Mouse (Mus musculus): ENCODE results near the gene Hecw2. TPM values are rescaled to one million over a fixed set of nuclear protein-coding genes. Genes with fewer than 3 reads are reported as not detected.

Gene Hecw2
- polyA plus RNA-seq, 1 experiment from 2014 or later: 8.4 TPM

DNA sequence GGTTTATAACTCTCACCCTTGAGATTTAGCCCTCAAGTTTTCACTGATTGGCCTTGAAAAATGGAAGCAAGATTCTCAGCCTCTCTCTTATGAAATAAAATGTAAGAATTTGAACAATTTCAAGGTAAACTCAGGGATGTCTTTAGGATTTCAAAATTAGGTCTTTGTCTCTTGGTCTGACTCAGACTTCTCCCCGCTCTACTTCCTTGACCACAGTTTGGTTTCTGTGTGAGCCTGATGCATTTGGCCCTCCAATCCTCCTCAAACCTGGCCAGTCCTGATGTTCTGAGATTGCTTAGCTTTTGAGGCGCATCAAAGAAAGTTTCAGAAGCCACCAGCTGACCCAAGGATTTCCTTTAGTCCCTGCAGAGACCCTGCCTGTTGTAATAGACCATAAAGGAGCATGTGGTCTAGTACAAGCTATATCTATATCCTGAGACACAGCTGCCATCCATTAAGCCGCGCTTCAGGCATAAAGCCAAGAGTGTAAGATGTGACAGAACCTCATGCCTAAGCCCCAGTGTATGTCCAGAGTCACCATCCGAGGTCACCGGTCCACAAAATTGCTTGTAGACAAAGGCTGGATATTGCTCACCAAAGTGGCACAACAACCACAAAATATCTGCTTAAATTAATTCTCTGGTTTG lies 185.4 kb downstream of the Hecw2 start:
- H3K4me3 ChIP-seq (ENCODE audit: low read depth, low read length): no peak overlapping the region
- H3K27me3 ChIP-seq (ENCODE audit: control insufficient read depth, insufficient read depth, low read depth, low read length): no peaks in the 10 kb centered on the region
- H3K27ac ChIP-seq (ENCODE audit: low read length): no peak overlapping the region
- H3K4me2 ChIP-seq (ENCODE audit: low read length): no peak overlapping the region
- H3K4me1 ChIP-seq (ENCODE audit: control insufficient read depth, insufficient read depth, low read length): no peaks in the 10 kb centered on the region
- no peak overlapping the region for H3K9ac ChIP-seq (ENCODE audit: low read depth, low read length)
- H3K36me3 ChIP-seq (ENCODE audit: control insufficient read depth, insufficient read depth, low read length): no peaks in the 10 kb centered on the region
- 85% methylated on average over 6 of the region's 6 CpGs for WGBS
- no peaks in the 10 kb centered on the region for H3K9me3 ChIP-seq (replicated peaks; ENCODE audit: control insufficient read depth, low read length, poor library complexity, severe bottlenecking)
- ATAC-seq: no peak

- H3K27ac ChIP-seq (ENCODE audit: low read length): no peak overlapping the region
- WGBS: 78% methylated on average over 5 of the region's 5 CpGs
- no peak overlapping the region for H3K4me3 ChIP-seq (ENCODE audit: low read depth, low read length)
- H3K4me2 ChIP-seq (ENCODE audit: low read length): no peak overlapping the region
- ATAC-seq: no peak
- no peak overlapping the region for H3K9ac ChIP-seq (ENCODE audit: low read depth, low read length)
- no peaks in the 10 kb centered on the region for H3K9me3 ChIP-seq (replicated peaks; ENCODE audit: control insufficient read depth, low read length, poor library complexity, severe bottlenecking)
- H3K36me3 ChIP-seq (ENCODE audit: control insufficient read depth, insufficient read depth, low read length): no peaks in the 10 kb centered on the region
- no peaks in the 10 kb centered on the region for H3K4me1 ChIP-seq (ENCODE audit: control insufficient read depth, insufficient read depth, low read length)
- H3K27me3 ChIP-seq (ENCODE audit: control insufficient read depth, insufficient read depth, low read depth, low read length): no peaks in the 10 kb centered on the region
These were observed 189.0 kb downstream of the Hecw2 start for GRCm38 (mm10) chr1:54005860-54006386.

- Histone ChIP-seq H3K36me3 (ENCODE audit: control insufficient read depth, insufficient read depth, low read length) (no peaks in the 10 kb centered on the region), H3K9ac (ENCODE audit: low read depth, low read length) (no peak overlapping the region), H3K9me3 (replicated peaks; ENCODE audit: control insufficient read depth, low read length, poor library complexity, severe bottlenecking) (no peaks in the 10 kb centered on the region), H3K4me1 (ENCODE audit: control insufficient read depth, insufficient read depth, low read length) (no peaks in the 10 kb centered on the region), H3K27ac (ENCODE audit: low read length) (no peak overlapping the region), H3K27me3 (ENCODE audit: control insufficient read depth, insufficient read depth, low read depth, low read length) (no peaks in the 10 kb centered on the region), H3K4me3 (ENCODE audit: low read depth, low read length) (no peak overlapping the region), H3K4me2 (ENCODE audit: low read length) (no peak overlapping the region)
- no peak for ATAC-seq
- WGBS: 90% methylated on average over 3 of the region's 3 CpGs
These were observed 191.7 kb downstream of the Hecw2 start for GRCm38 (mm10) chr1:54003288-54003687.

- Histone ChIP-seq H3K4me2 (ENCODE audit: low read length) (no peak overlapping the region), H3K4me1 (ENCODE audit: control insufficient read depth, insufficient read depth, low read length) (no peaks in the 10 kb centered on the region), H3K4me3 (ENCODE audit: low read depth, low read length) (no peak overlapping the region), H3K36me3 (ENCODE audit: control insufficient read depth, insufficient read depth, low read length) (no peaks in the 10 kb centered on the region), H3K9me3 (replicated peaks; ENCODE audit: control insufficient read depth, low read length, poor library complexity, severe bottlenecking) (no peaks in the 10 kb centered on the region), H3K9ac (ENCODE audit: low read depth, low read length) (no peak overlapping the region), H3K27ac (ENCODE audit: low read length) (no peak overlapping the region), H3K27me3 (ENCODE audit: control insufficient read depth, insufficient read depth, low read depth, low read length) (no peaks in the 10 kb centered on the region)
- WGBS: 91% methylated on average over 2 of the region's 2 CpGs
- ATAC-seq: no peak
These were observed 192.9 kb downstream of the Hecw2 start for GRCm38 (mm10) chr1:54002077-54002476.

DNA sequence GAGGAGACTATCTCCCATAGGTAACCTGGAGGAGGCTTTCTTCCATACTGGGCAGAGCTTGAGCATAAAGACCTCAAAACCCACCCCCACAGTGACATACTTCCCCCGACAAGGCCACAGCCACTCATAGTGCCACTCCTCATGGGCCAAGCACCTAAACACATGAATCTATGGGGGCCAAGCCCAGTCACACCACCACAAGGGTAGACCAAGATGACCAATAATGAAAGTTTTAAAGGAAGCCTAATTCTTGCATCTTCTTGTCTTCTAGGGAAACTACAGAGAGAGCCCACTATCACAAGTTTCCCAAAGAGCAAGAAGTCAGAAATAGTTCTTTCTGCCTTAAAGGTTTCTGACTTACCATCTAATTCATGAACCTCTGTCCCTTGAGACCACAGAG lies 197.7 kb downstream of the Hecw2 start:
- Histone ChIP-seq H3K27ac (ENCODE audit: low read length) (no peak overlapping the region), H3K4me3 (ENCODE audit: low read depth, low read length) (no peak overlapping the region), H3K9me3 (replicated peaks; ENCODE audit: control insufficient read depth, low read length, poor library complexity, severe bottlenecking) (no peaks in the 10 kb centered on the region), H3K9ac (ENCODE audit: low read depth, low read length) (no peak overlapping the region), H3K27me3 (ENCODE audit: control insufficient read depth, insufficient read depth, low read depth, low read length) (no peaks in the 10 kb centered on the region), H3K36me3 (ENCODE audit: control insufficient read depth, insufficient read depth, low read length) (no peaks in the 10 kb centered on the region), H3K4me2 (ENCODE audit: low read length) (no peak overlapping the region), H3K4me1 (ENCODE audit: control insufficient read depth, insufficient read depth, low read length) (no peaks in the 10 kb centered on the region)
- 88% methylated on average over 1 of the region's 1 CpGs for whole genome bisulfite sequencing
- ATAC-seq: no peak

DNA sequence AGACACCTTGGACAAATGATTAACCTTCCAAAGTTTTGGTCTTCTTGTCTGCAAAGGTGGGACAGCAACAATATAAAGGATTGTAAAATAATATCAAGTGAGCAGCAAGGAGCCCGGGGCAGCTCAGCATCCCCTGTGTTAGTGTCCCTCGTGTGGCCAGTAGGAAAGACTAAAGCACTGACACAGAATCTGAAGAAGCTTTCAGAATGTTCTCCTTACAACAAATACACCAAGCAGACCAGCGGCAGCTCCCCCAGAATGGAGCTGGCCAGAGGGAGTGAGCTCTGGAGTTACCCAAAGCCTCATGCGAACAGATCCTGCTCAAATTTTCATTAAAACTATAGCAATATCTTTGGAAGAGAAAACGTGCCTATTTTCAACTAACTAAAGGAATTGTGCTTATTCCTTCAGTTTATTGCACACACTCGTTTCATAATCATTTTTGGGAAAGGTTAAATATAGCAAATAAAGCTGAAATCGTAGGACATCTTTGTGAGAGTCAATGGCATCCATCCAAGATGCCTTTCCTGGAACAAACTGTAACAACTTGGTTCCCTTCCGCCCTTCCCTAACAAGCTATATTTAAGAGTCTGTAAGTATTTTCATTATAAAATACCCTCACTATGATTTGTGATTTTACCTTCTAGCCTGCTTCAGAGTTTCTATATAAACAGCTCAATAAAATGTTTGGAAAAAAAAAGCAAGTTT lies 208.6 kb downstream of the Hecw2 start:
- no peak overlapping the region for H3K27ac ChIP-seq (ENCODE audit: low read length)
- no peaks in the 10 kb centered on the region for H3K27me3 ChIP-seq (ENCODE audit: control insufficient read depth, insufficient read depth, low read depth, low read length)
- 80% methylated on average over 8 of the region's 8 CpGs for WGBS
- H3K4me1 ChIP-seq (ENCODE audit: control insufficient read depth, insufficient read depth, low read length): no peaks in the 10 kb centered on the region
- no peak overlapping the region for H3K4me3 ChIP-seq (ENCODE audit: low read depth, low read length)
- no peak for ATAC-seq
- no peak overlapping the region for H3K9ac ChIP-seq (ENCODE audit: low read depth, low read length)
- H3K4me2 ChIP-seq (ENCODE audit: low read length): no peak overlapping the region
- H3K36me3 ChIP-seq (ENCODE audit: control insufficient read depth, insufficient read depth, low read length): no peaks in the 10 kb centered on the region
- no peaks in the 10 kb centered on the region for H3K9me3 ChIP-seq (replicated peaks; ENCODE audit: control insufficient read depth, low read length, poor library complexity, severe bottlenecking)

DNA sequence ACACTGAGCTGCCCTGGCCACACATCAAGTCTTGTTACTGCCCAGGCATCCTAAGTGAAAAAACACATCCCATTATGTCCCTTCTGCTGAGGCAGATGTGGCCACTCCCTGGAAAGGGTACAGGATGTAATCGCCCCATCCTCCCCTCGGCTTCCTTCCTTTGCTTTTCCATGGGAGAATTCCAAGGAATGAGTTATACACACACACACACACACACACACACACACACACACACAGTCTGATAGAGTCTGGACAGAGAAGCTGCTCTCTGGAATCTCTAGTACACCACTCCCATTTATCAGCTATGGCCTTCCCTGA lies 216.5 kb downstream of the Hecw2 start:
- H3K9me3 ChIP-seq (replicated peaks; ENCODE audit: control insufficient read depth, low read length, poor library complexity, severe bottlenecking): no peaks in the 10 kb centered on the region
- H3K27me3 ChIP-seq (ENCODE audit: control insufficient read depth, insufficient read depth, low read depth, low read length): no peaks in the 10 kb centered on the region
- ATAC-seq: 0 out of 2 replicates have a peak, but pooled peaks have one; percentile 44
- no peaks in the 10 kb centered on the region for H3K36me3 ChIP-seq (ENCODE audit: control insufficient read depth, insufficient read depth, low read length)
- no peak overlapping the region for H3K4me3 ChIP-seq (ENCODE audit: low read depth, low read length)
- no peak overlapping the region for H3K4me2 ChIP-seq (ENCODE audit: low read length)
- H3K9ac ChIP-seq (ENCODE audit: low read depth, low read length): no peak overlapping the region
- H3K4me1 ChIP-seq (ENCODE audit: control insufficient read depth, insufficient read depth, low read length): no peaks in the 10 kb centered on the region
- 90% methylated on average over 2 of the region's 2 CpGs for WGBS
- H3K27ac ChIP-seq (ENCODE audit: low read length): peak overlapping the region; percentile 14; the same call in 1 of the 2 replicates

GRCm38 (mm10) chr1:53977806-53978513 lies 217.0 kb downstream of the Hecw2 start:
- 90% methylated on average over 8 of the region's 8 CpGs for WGBS
- ATAC-seq: no peak

DNA sequence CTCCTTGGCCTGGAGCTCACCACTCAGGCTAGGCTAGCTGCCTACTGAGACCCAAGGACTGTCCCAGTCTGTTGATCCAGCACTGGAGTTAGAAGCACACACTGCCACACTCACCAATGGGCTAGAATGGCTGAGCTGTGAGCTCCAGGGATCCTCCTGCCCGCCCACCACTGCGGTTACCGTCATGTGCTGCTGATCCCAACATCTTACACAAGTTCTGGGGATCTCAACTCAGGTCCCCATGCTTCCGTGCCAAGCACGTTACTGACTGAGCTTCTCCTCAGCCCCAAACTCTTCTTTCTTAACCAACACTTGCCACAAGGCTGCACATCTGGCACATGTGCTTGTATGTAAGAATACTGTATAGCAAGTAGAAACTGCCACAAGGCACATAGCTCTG lies 218.2 kb downstream of the Hecw2 start:
- no peak overlapping the region for H3K9ac ChIP-seq (ENCODE audit: low read depth, low read length)
- no peak overlapping the region for H3K4me3 ChIP-seq (ENCODE audit: low read depth, low read length)

More at GRCm38 (mm10) chr1:53977806-53978513, 217.0 kb downstream of the Hecw2 start:
- Histone ChIP-seq H3K9ac (ENCODE audit: low read depth, low read length) (no peak overlapping the region), H3K27ac (ENCODE audit: low read length) (peak overlapping the region; percentile 14; the same call in 1 of the 2 replicates), H3K9me3 (replicated peaks; ENCODE audit: control insufficient read depth, low read length, poor library complexity, severe bottlenecking) (no peaks in the 10 kb centered on the region), H3K36me3 (ENCODE audit: control insufficient read depth, insufficient read depth, low read length) (no peaks in the 10 kb centered on the region), H3K4me1 (ENCODE audit: control insufficient read depth, insufficient read depth, low read length) (no peaks in the 10 kb centered on the region), H3K4me3 (ENCODE audit: low read depth, low read length) (no peak overlapping the region), H3K27me3 (ENCODE audit: control insufficient read depth, insufficient read depth, low read depth, low read length) (no peaks in the 10 kb centered on the region), H3K4me2 (ENCODE audit: low read length) (no peak overlapping the region)

More for the DNA sequence above, 218.2 kb downstream of the Hecw2 start:
- H3K36me3 ChIP-seq (ENCODE audit: control insufficient read depth, insufficient read depth, low read length): no peaks in the 10 kb centered on the region
- no peak overlapping the region for H3K4me2 ChIP-seq (ENCODE audit: low read length)
- no peak overlapping the region for H3K27ac ChIP-seq (ENCODE audit: low read length)
- no peaks in the 10 kb centered on the region for H3K27me3 ChIP-seq (ENCODE audit: control insufficient read depth, insufficient read depth, low read depth, low read length)
- H3K9me3 ChIP-seq (replicated peaks; ENCODE audit: control insufficient read depth, low read length, poor library complexity, severe bottlenecking): no peaks in the 10 kb centered on the region
- ATAC-seq: no peak
- H3K4me1 ChIP-seq (ENCODE audit: control insufficient read depth, insufficient read depth, low read length): no peaks in the 10 kb centered on the region
- 92% methylated on average over 5 of the region's 5 CpGs for WGBS

All from midbrain, embryonic 16.5 days (tissue).